Mouse (Mus musculus) spleen, adult 2 months (tissue): Measurements from ENCODE around the gene Apex2. TPM values are rescaled to one million over a fixed set of nuclear protein-coding genes. Genes with fewer than 3 reads are reported as not detected.
"Not testable (repeated sequence)": the region's sequence is repeated elsewhere in the genome, so short reads cannot be mapped to it uniquely, and the experiment has no call there.

Source experiments
- DNase-seq, 2 experiments: peaks; one replicate each; pipeline versions ENCODE4 v3.0.0 to v3.0.0-alpha.2; 2012 to 2021; ENCODE audit warnings: low spot score in 2 of 2, low read depth in 1 of 2
- H3K27ac ChIP-seq: fragments of 200-500 bp; 2 replicates; pipeline ENCODE4 v1.5.1; 2012; ENCODE audit warnings: low read length, inconsistent platforms; ENCODE audit not compliant: insufficient read depth
- H3K27me3 ChIP-seq: fragments of 200-500 bp; 2 replicates; pipeline ENCODE4 v1.6.1; 2012; ENCODE audit warnings: mild to moderate bottlenecking, moderate library complexity, low read length, inconsistent platforms; ENCODE audit not compliant: control insufficient read depth, insufficient read depth
- H3K36me3 ChIP-seq: fragments of 200-500 bp; 2 replicates; pipeline ENCODE4 v1.6.1; 2012; ENCODE audit warnings: mild to moderate bottlenecking, low read length, inconsistent platforms; ENCODE audit not compliant: control insufficient read depth, insufficient read depth
- H3K4me1 ChIP-seq: fragments of 200-500 bp; 2 replicates; pipeline ENCODE4 v1.6.1; 2011; ENCODE audit warnings: inconsistent platforms; ENCODE audit not compliant: control insufficient read depth, insufficient read depth, insufficient read length
- H3K4me3 ChIP-seq: fragments of 200-500 bp; 2 replicates; pipeline ENCODE4 v1.5.1; 2011; ENCODE audit warnings: mild to moderate bottlenecking, inconsistent platforms; ENCODE audit not compliant: insufficient read depth, insufficient read length; ENCODE audit errors: extremely low read depth
- CTCF ChIP-seq: fragments of 200-500 bp; IDR thresholded peaks from 2 replicates; pipeline ENCODE4 v1.5.1; 2011; ENCODE audit warnings: mild to moderate bottlenecking, inconsistent platforms; ENCODE audit not compliant: insufficient read depth, insufficient read length, insufficient replicate concordance; ENCODE audit errors: extremely low read depth
- POLR2A ChIP-seq: fragments of 200-500 bp; IDR thresholded peaks from 2 replicates; pipeline ENCODE4 v1.6.1; 2011; ENCODE audit warnings: low read depth, low read length, inconsistent platforms
- WGBS: fragments of 180-500 bp; shearing (Covaris S2); methylation state at CpG from one replicate; pipeline ENCODE4 v1.1.7; 2018; 5-methylcytosine and 5-hydroxymethylcytosine counted together
- polyA plus RNA-seq: library from polyadenylated mRNA; depleted of rRNA; stranded (reverse); fragments of >200 nt; gene quantifications from 2 replicates; pipeline ENCODE4 v1.2.3, GENCODE M21; 2012; rRNA removed

Gene Apex2
- polyA plus RNA-seq, 1 experiment, result 8.2 TPM

- WGBS, result 86% methylated on average over 6 of the region's 6 CpGs
- Histone ChIP-seq H3K27me3 (no peaks in the 10 kb centered on the region), H3K4me3 (no peak overlapping the region), H3K4me1 (no peaks in the 10 kb centered on the region; the same call in 1 of the 2 replicates), H3K36me3 (no peaks in the 10 kb centered on the region), H3K27ac (no peak overlapping the region)
- no peak for TF ChIP-seq CTCF
- TF ChIP-seq POLR2A, result no peak
- no peak for DNase-seq
These were observed 81.0 kb downstream of the Apex2 start for GRCm38 (mm10) chrX:150508696-150509095.

GRCm38 (mm10) chrX:150487811-150488210, 101.9 kb downstream of the Apex2 start:
- WGBS, result 76% methylated on average over 3 of the region's 10 CpGs
- not testable (repeated sequence) for H3K27me3 ChIP-seq, H3K36me3 ChIP-seq, H3K27ac ChIP-seq, DNase-seq, H3K4me1 ChIP-seq, H3K4me3 ChIP-seq

- not testable (repeated sequence) for H3K4me1 ChIP-seq, H3K4me3 ChIP-seq, H3K27me3 ChIP-seq, DNase-seq, H3K36me3 ChIP-seq, H3K27ac ChIP-seq
- whole genome bisulfite sequencing, result 49% methylated on average over 12 of the region's 22 CpGs
These were observed 103.2 kb downstream of the Apex2 start for GRCm38 (mm10) chrX:150486314-150487030.

- DNase-seq, result peak; percentile 71 to 77
- WGBS, result under 1% methylated on average over 34 of the region's 34 CpGs
These were observed 111.6 kb downstream of the Apex2 start for GRCm38 (mm10) chrX:150477854-150478780.

GRCm38 (mm10) chrX:150471416-150471815, 118.3 kb downstream of the Apex2 start:
- H3K27me3 ChIP-seq, result no peaks in the 10 kb centered on the region
- H3K4me1 ChIP-seq, result no peaks in the 10 kb centered on the region
- no peak overlapping the region for H3K27ac ChIP-seq
- no peak for DNase-seq
- TF ChIP-seq POLR2A (no peak), CTCF (no peak)
- no peaks in the 10 kb centered on the region for H3K36me3 ChIP-seq
- no peak overlapping the region for H3K4me3 ChIP-seq
- WGBS, result 76% methylated on average over 1 of the region's 1 CpGs

More at GRCm38 (mm10) chrX:150477854-150478780, 111.6 kb downstream of the Apex2 start:
- Histone ChIP-seq H3K27ac (peak overlapping the region; percentile 99), H3K4me1 (no peaks in the 10 kb centered on the region), H3K36me3 (no peaks in the 10 kb centered on the region), H3K27me3 (no peaks in the 10 kb centered on the region), H3K4me3 (peak overlapping the region; percentile 74)
- peak; percentile 54; the same call in 1 of the 2 replicates for TF ChIP-seq CTCF
- no peak for TF ChIP-seq POLR2A

Other genes starting within 250 kb of the Apex2 start
- gene Tmem29, start 130.7 kb downstream of the Apex2 start, polyA plus RNA-seq, result 0.88 and 1.2 TPM in 2 replicates
- 575 and 1,194 TPM in 2 replicates for gene Alas2, start 42.5 kb downstream of the Apex2 start, polyA plus RNA-seq
- 1.9 TPM in 2 replicates for gene Pfkfb1, start 1.6 kb downstream of the Apex2 start, polyA plus RNA-seq
- 0.45 and 0.50 TPM in 2 replicates for gene Tro, start 67.7 kb upstream of the Apex2 start, polyA plus RNA-seq
- 8.5 TPM in 2 replicates for gene Maged2, start 224.5 kb upstream of the Apex2 start, polyA plus RNA-seq